Mouse (Mus musculus): Measurements from ENCODE around the gene Mad1l1. TPM values are rescaled to one million over a fixed set of nuclear protein-coding genes. Genes with fewer than 3 reads are reported as not detected.
A peak's percentile ranks its signal among the peaks of the same experiment; 100 is the strongest.

The Mad1l1 gene
- polyA plus RNA-seq, 1 experiment from 2014 or later = 33.8 TPM

- Histone ChIP-seq H3K36me3 (no peaks in the 10 kb centered on the region), H3K4me2 (replicated peaks) (no peak overlapping the region), H3K27ac (replicated peaks) (peak overlapping the region; percentile 76), H3K9me3 (no peaks in the 10 kb centered on the region), H3K9ac (replicated peaks) (no peak overlapping the region), H3K27me3 (no peaks in the 10 kb centered on the region), H3K4me3 (no peak overlapping the region), H3K4me1 (peaks cover 14% of the 10 kb centered on the region)
- WGBS = 13% methylated on average over 20 of the region's 20 CpGs
- peak; percentile 47; the same call in 1 of the 2 replicates for ATAC-seq (replicated peaks)
Observed at GRCm38 (mm10) chr5:140223070-140224053, 98.0 kb downstream of the Mad1l1 start.

- Histone ChIP-seq H3K9me3 (no peaks in the 10 kb centered on the region), H3K4me3 (no peak overlapping the region), H3K27me3 (no peaks in the 10 kb centered on the region), H3K4me1 (peaks cover 14% of the 10 kb centered on the region), H3K27ac (replicated peaks) (no peak overlapping the region), H3K9ac (replicated peaks) (no peak overlapping the region), H3K36me3 (no peaks in the 10 kb centered on the region), H3K4me2 (replicated peaks) (no peak overlapping the region)
- no peak for ATAC-seq (replicated peaks)
- WGBS = 83% methylated on average over 3 of the region's 3 CpGs
Observed at GRCm38 (mm10) chr5:140221016-140221650, 100.2 kb downstream of the Mad1l1 start.

GRCm38 (mm10) chr5:140219252-140219651, 102.1 kb downstream of the Mad1l1 start:
- Histone ChIP-seq H3K4me2 (replicated peaks) (no peak overlapping the region), H3K4me1 (peaks cover 14% of the 10 kb centered on the region), H3K27ac (replicated peaks) (no peak overlapping the region), H3K36me3 (no peaks in the 10 kb centered on the region), H3K9me3 (no peaks in the 10 kb centered on the region), H3K27me3 (no peaks in the 10 kb centered on the region), H3K4me3 (no peak overlapping the region), H3K9ac (replicated peaks) (no peak overlapping the region)
- 96% methylated on average over 1 of the region's 1 CpGs for WGBS
- ATAC-seq (replicated peaks) = no peak

GRCm38 (mm10) chr5:140217900-140218299, 103.5 kb downstream of the Mad1l1 start:
- Histone ChIP-seq H3K27ac (replicated peaks) (no peak overlapping the region), H3K9me3 (no peaks in the 10 kb centered on the region), H3K4me2 (replicated peaks) (no peak overlapping the region), H3K9ac (replicated peaks) (no peak overlapping the region), H3K36me3 (no peaks in the 10 kb centered on the region), H3K4me1 (peaks cover 2% of the 10 kb centered on the region; the same call in 1 of the 2 replicates), H3K4me3 (no peak overlapping the region), H3K27me3 (no peaks in the 10 kb centered on the region)
- ATAC-seq (replicated peaks) = no peak
- 33% methylated on average over 2 of the region's 2 CpGs for WGBS

GRCm38 (mm10) chr5:140217083-140217482, 104.3 kb downstream of the Mad1l1 start:
- no peaks in the 10 kb centered on the region for H3K36me3 ChIP-seq
- no peaks in the 10 kb centered on the region for H3K27me3 ChIP-seq
- H3K9me3 ChIP-seq = no peaks in the 10 kb centered on the region
- ATAC-seq (replicated peaks) = no peak
- no peak overlapping the region for H3K9ac ChIP-seq (replicated peaks)
- H3K4me3 ChIP-seq = no peak overlapping the region
- no peak overlapping the region for H3K27ac ChIP-seq (replicated peaks)
- no peaks in the 10 kb centered on the region for H3K4me1 ChIP-seq
- 79% methylated on average over 3 of the region's 3 CpGs for WGBS
- no peak overlapping the region for H3K4me2 ChIP-seq (replicated peaks)

- Histone ChIP-seq H3K4me1 (no peaks in the 10 kb centered on the region), H3K36me3 (no peaks in the 10 kb centered on the region), H3K9me3 (no peaks in the 10 kb centered on the region), H3K27me3 (no peaks in the 10 kb centered on the region), H3K4me2 (replicated peaks) (no peak overlapping the region), H3K27ac (replicated peaks) (no peak overlapping the region), H3K4me3 (no peak overlapping the region), H3K9ac (replicated peaks) (no peak overlapping the region)
- WGBS = 71% methylated on average over 4 of the region's 4 CpGs
- ATAC-seq (replicated peaks) = no peak
Observed at GRCm38 (mm10) chr5:140215471-140216087, 105.8 kb downstream of the Mad1l1 start.

GRCm38 (mm10) chr5:140213001-140213400, 108.4 kb downstream of the Mad1l1 start:
- H3K4me1 ChIP-seq = peaks cover 11% of the 10 kb centered on the region
- H3K27ac ChIP-seq (replicated peaks) = no peak overlapping the region
- H3K9me3 ChIP-seq = no peaks in the 10 kb centered on the region
- H3K4me2 ChIP-seq (replicated peaks) = no peak overlapping the region
- H3K27me3 ChIP-seq = no peaks in the 10 kb centered on the region
- no peak for ATAC-seq (replicated peaks)
- WGBS = 91% methylated on average over 4 of the region's 4 CpGs
- no peaks in the 10 kb centered on the region for H3K36me3 ChIP-seq
- no peak overlapping the region for H3K9ac ChIP-seq (replicated peaks)
- H3K4me3 ChIP-seq = no peak overlapping the region

GRCm38 (mm10) chr5:140210417-140211184, 110.8 kb downstream of the Mad1l1 start:
- no peak overlapping the region for H3K4me3 ChIP-seq
- H3K9ac ChIP-seq (replicated peaks) = no peak overlapping the region
- H3K4me1 ChIP-seq = peaks cover 11% of the 10 kb centered on the region
- H3K4me2 ChIP-seq (replicated peaks) = no peak overlapping the region
- ATAC-seq (replicated peaks) = no peak
- 84% methylated on average over 6 of the region's 6 CpGs for WGBS
- H3K36me3 ChIP-seq = no peaks in the 10 kb centered on the region
- H3K9me3 ChIP-seq = no peaks in the 10 kb centered on the region
- no peak overlapping the region for H3K27ac ChIP-seq (replicated peaks)
- no peaks in the 10 kb centered on the region for H3K27me3 ChIP-seq

- no peaks in the 10 kb centered on the region for H3K27me3 ChIP-seq
- ATAC-seq (replicated peaks) = peak; percentile 69
- H3K9ac ChIP-seq (replicated peaks) = no peak overlapping the region
- H3K36me3 ChIP-seq = no peaks in the 10 kb centered on the region
- no peak overlapping the region for H3K4me2 ChIP-seq (replicated peaks)
- 0 out of 2 replicates have a peak overlapping the region, but pooled peaks have one; percentile 14 for H3K27ac ChIP-seq (replicated peaks)
- 32% methylated on average over 19 of the region's 19 CpGs for WGBS
- no peak overlapping the region for H3K4me3 ChIP-seq
- peaks cover 11% of the 10 kb centered on the region for H3K4me1 ChIP-seq
- H3K9me3 ChIP-seq = no peaks in the 10 kb centered on the region
Observed at GRCm38 (mm10) chr5:140208743-140209409, 112.5 kb downstream of the Mad1l1 start.

GRCm38 (mm10) chr5:140206726-140207703, 114.3 kb downstream of the Mad1l1 start:
- Histone ChIP-seq H3K9ac (replicated peaks) (no peak overlapping the region), H3K36me3 (no peaks in the 10 kb centered on the region), H3K4me2 (replicated peaks) (no peak overlapping the region), H3K27ac (replicated peaks) (no peak overlapping the region), H3K9me3 (no peaks in the 10 kb centered on the region), H3K4me3 (no peak overlapping the region), H3K27me3 (no peaks in the 10 kb centered on the region), H3K4me1 (peaks cover 11% of the 10 kb centered on the region)
- WGBS = 88% methylated on average over 19 of the region's 19 CpGs
- ATAC-seq (replicated peaks) = no peak

Measured in forebrain, embryonic 15.5 days (tissue).